In the genomic region with DNA sequence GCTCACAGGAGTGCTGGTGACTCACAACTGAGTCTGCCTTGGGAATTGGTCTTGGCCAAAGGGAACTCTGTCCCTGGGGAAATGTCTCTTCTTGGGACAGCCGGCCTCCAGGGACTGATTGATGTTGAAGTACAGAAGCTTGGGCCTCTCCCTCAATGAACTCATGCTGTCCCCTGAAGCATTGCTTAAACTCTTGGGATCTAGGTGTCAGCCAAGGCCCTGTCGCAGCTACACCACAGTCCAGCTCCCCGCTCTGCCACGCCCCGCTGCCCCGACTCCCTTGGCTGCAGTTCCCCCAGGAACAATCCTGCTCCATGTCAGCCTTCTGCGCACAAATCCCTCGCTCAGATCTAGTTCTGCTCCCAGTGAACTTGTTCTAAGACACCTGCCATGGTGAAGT, we compare ENCODE assay signal across 15 mouse cellular contexts. TPM values are rescaled to one million over a fixed set of nuclear protein-coding genes. Genes with fewer than 3 reads are reported as not detected.
DNase-seq lines count a peak whose midpoint lies in the region; ATAC-seq and TF ChIP-seq lines count a peak whose summit lies in the region.
"Had no signal": no experiment of that assay in that cellular context is flagged by ENCODE, and none has a peak within 500 bp of the region (broad histone marks: within the 10 kb centered on the region; RNA-seq: fewer than 3 reads in every experiment).

No protein-coding gene starts in this region.

- no peak for TF ChIP-seq EP300 in stomach, postnatal 0 days (optimal IDR thresholded peaks at IDR 0.05)

- H3K4me2 ChIP-seq in stomach, postnatal 0 days (replicated peaks; ENCODE audit: low read depth): no peak overlapping the region
- no peak overlapping the region for H3K4me2 ChIP-seq in hindbrain, embryonic 11.5 days (replicated peaks; ENCODE audit: low read depth, low read length)
- no peak overlapping the region for H3K4me2 ChIP-seq in forebrain, embryonic 15.5 days (replicated peaks)
- H3K4me2 ChIP-seq: hindbrain, embryonic 14.5 days; neural tube, embryonic 13.5 days had no signal

- H3K27ac ChIP-seq in stomach, postnatal 0 days (replicated peaks): no peak overlapping the region
- H3K27ac ChIP-seq in hindbrain, embryonic 11.5 days (ENCODE audit: low read depth, low read length): no peak overlapping the region
- no peak overlapping the region for H3K27ac ChIP-seq in forebrain, embryonic 15.5 days (replicated peaks)
- H3K27ac ChIP-seq: hindbrain, embryonic 14.5 days; macrophage; neural tube, embryonic 13.5 days had no signal

- no peaks in the 10 kb centered on the region for H3K9me3 ChIP-seq in stomach, postnatal 0 days (ENCODE audit: control insufficient read depth, low read length)
- H3K9me3 ChIP-seq in hindbrain, embryonic 11.5 days (ENCODE audit: control insufficient read depth, low read length): no peaks in the 10 kb centered on the region
- no peaks in the 10 kb centered on the region for H3K9me3 ChIP-seq in forebrain, embryonic 15.5 days

- DNase-seq in embryo, embryonic 10 days (ENCODE audit: low spot score): peak; percentile 14
- DNase-seq in embryo, embryonic 11 days: no peak
- peak; percentile 27 to 46 for DNase-seq in lung, adult 18-20 months
- DNase-seq in lung, adult 2 months: no peak
- peak; percentile 55 to 68 for DNase-seq in kidney, postnatal 4 days
- peak; percentile 39 for DNase-seq in stomach, postnatal 0 days (ENCODE audit: low spot score)
- no peak for DNase-seq in hindbrain, embryonic 11.5 days (ENCODE audit: low spot score)
- DNase-seq: gastrocnemius, postnatal 36 days; retina, postnatal 1 day; spleen, adult 18-20 months; thymus, postnatal 36 days had no signal

- no peaks in the 10 kb centered on the region for H3K36me3 ChIP-seq in stomach, postnatal 0 days (ENCODE audit: control insufficient read depth, insufficient read depth, low read length)
- no peaks in the 10 kb centered on the region for H3K36me3 ChIP-seq in hindbrain, embryonic 11.5 days (ENCODE audit: control insufficient read depth, insufficient read depth, low read length)
- no peaks in the 10 kb centered on the region for H3K36me3 ChIP-seq in forebrain, embryonic 15.5 days
- H3K36me3 ChIP-seq: neural tube, embryonic 13.5 days had no signal

- ATAC-seq in stomach, postnatal 0 days (ENCODE audit: low FRiP score, low TSS enrichment): peak; percentile 53; the same call in 1 of the 2 replicates
- no peak for ATAC-seq in hindbrain, embryonic 11.5 days (ENCODE audit: low FRiP score)
- no peak for ATAC-seq in forebrain, embryonic 15.5 days (replicated peaks)

- no peaks in the 10 kb centered on the region for H3K27me3 ChIP-seq in stomach, postnatal 0 days (ENCODE audit: control insufficient read depth, insufficient read depth, low read length)
- H3K27me3 ChIP-seq in hindbrain, embryonic 11.5 days (ENCODE audit: control insufficient read depth, insufficient read depth, low read length): 0 out of 2 replicates have a peak, but pooled peaks cover 3% of the 10 kb centered on the region
- H3K27me3 ChIP-seq in forebrain, embryonic 15.5 days: no peaks in the 10 kb centered on the region
- H3K27me3 ChIP-seq: neural tube, embryonic 13.5 days had no signal

- TF ChIP-seq CTCF in lung, adult 2 months (IDR thresholded peaks at IDR 0.05; ENCODE audit: insufficient read depth, low read length): no peak
- no peak for TF ChIP-seq CTCF in stomach, postnatal 0 days (IDR thresholded peaks at IDR 0.05; ENCODE audit: low read depth)

- no peak overlapping the region for H3K9ac ChIP-seq in stomach, postnatal 0 days (ENCODE audit: low read length)
- H3K9ac ChIP-seq in hindbrain, embryonic 11.5 days (ENCODE audit: low read depth, low read length): no peak overlapping the region
- no peak overlapping the region for H3K9ac ChIP-seq in forebrain, embryonic 15.5 days (replicated peaks)
- H3K9ac ChIP-seq: hindbrain, embryonic 14.5 days; neural tube, embryonic 13.5 days had no signal

- no peak overlapping the region for H3K4me3 ChIP-seq in lung, adult 2 months (replicated peaks; ENCODE audit: extremely low read depth, low read depth, low read length)
- H3K4me3 ChIP-seq in stomach, postnatal 0 days (ENCODE audit: low read depth, low read length): no peak overlapping the region
- no peak overlapping the region for H3K4me3 ChIP-seq in hindbrain, embryonic 11.5 days (ENCODE audit: low read depth, low read length)
- H3K4me3 ChIP-seq in forebrain, embryonic 15.5 days: no peak overlapping the region
- H3K4me3 ChIP-seq: neural tube, embryonic 13.5 days had no signal

- no peak for TF ChIP-seq POLR2A in lung, adult 2 months (IDR thresholded peaks at IDR 0.05; ENCODE audit: borderline replicate concordance, extremely low read depth, low read depth, low read length)

- WGBS in lung, adult 2 months: 57% methylated on average over 8 of the region's 8 CpGs
- 56% methylated on average over 8 of the region's 8 CpGs for WGBS in stomach, postnatal 0 days
- WGBS in hindbrain, embryonic 11.5 days: 80% methylated on average over 8 of the region's 8 CpGs
- WGBS in forebrain, embryonic 15.5 days: 92% methylated on average over 8 of the region's 8 CpGs

- H3K4me1 ChIP-seq in lung, adult 2 months (ENCODE audit: control insufficient read depth, insufficient read depth, low read length): no peaks in the 10 kb centered on the region; the same call in 1 of the 2 replicates
- no peaks in the 10 kb centered on the region for H3K4me1 ChIP-seq in stomach, postnatal 0 days (replicated peaks; ENCODE audit: control insufficient read depth, insufficient read depth)
- no peaks in the 10 kb centered on the region for H3K4me1 ChIP-seq in hindbrain, embryonic 11.5 days (replicated peaks; ENCODE audit: control insufficient read depth, insufficient read depth, low read length)
- H3K4me1 ChIP-seq in forebrain, embryonic 15.5 days: no peaks in the 10 kb centered on the region

RNA-seq across cellular contexts. Expression of a gene that starts 34.1 kb away (rescaled TPM):
- polyA plus RNA-seq in lung, adult 2 months (2012; rRNA removed): 0.07 and 0.15 TPM in 2 replicates
- polyA plus RNA-seq in stomach, postnatal 0 days (2015; fragmentation: Nextera tagmentation; extraction: Ambion mirVana): 0.08 and 0.33 TPM in 2 replicates
- 1.7 TPM in 2 replicates for polyA plus RNA-seq in hindbrain, embryonic 11.5 days (2014; fragmentation: Nextera tagmentation; extraction: Ambion mirVana)
- 2.6 TPM in 2 replicates for polyA plus RNA-seq in forebrain, embryonic 15.5 days (2015; fragmentation: Nextera tagmentation; extraction: Ambion mirVana)

Comparison
In these comparisons a context has a peak if more than half of its experiments do, and no peak if none do; other contexts are left out.
1. DNase-seq: peak in embryo, embryonic 10 days (single experiment), lung, adult 18-20 months (2 of 2), kidney, postnatal 4 days (2 of 2) and stomach, postnatal 0 days (single experiment); none in embryo, embryonic 11 days (single experiment), lung, adult 2 months (single experiment) and hindbrain, embryonic 11.5 days (single experiment).